Mouse (Mus musculus) heart, postnatal 36 days (tissue): ENCODE measurements around the gene Mrpl33. TPM values are rescaled to one million over a fixed set of nuclear protein-coding genes. Genes with fewer than 3 reads are reported as not detected.

ENCODE experiments used
- DNase-seq, 2 experiments: peaks; one replicate each; pipeline ENCODE4 v3.0.0; 2021 to 2022
- intact Hi-C: fragments of 180-260 bp; cut with DNase I; formaldehyde crosslinking; loops from one replicate; pipeline ENCODE4 v1.15.1; 2025
- total RNA-seq, 2 experiments: library from RNA; stranded (reverse); gene quantifications; 2 replicates each; pipeline ENCODE4 v1.2.3; 2021

Mrpl33 gene
- total RNA-seq, 2 experiments from 2014 or later, result 314 to 335 TPM

- intact Hi-C loops, result no loop called here
- no peak for DNase-seq
These were observed 6.9 kb upstream of the Mrpl33 start for GRCm38 (mm10) chr5:31589711-31590319.

GRCm38 (mm10) chr5:31591122-31591521 is 5.6 kb upstream of the Mrpl33 start:
- intact Hi-C loops, result no loop called here
- no peak for DNase-seq

DNA sequence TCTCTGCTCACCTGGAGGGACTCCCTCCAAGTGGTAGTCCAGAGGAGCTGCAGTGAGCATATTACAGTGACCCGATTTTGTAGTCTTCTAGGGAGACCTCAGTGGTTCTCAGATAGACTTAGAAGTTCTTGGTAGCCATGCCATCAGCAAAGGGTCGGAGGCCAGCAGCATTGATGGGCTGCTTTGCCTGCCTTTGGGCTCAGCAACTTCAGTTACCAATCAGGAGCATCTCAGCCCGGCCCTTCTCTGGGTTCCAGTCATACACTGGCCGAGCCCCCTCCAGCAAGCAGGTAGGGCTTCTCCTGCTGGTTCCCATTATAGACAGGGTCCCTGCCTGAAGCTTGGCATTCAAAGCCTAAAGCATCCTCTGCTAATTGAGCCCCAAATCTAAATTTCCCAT is 867 bp upstream of the Mrpl33 start:
- DNase-seq, result no peak
- intact Hi-C loops, result loop anchor here (2.0 kb wide), 2 partner anchors 25 to 33 kb away; no protein-coding TSS in a partner anchor

DNA sequence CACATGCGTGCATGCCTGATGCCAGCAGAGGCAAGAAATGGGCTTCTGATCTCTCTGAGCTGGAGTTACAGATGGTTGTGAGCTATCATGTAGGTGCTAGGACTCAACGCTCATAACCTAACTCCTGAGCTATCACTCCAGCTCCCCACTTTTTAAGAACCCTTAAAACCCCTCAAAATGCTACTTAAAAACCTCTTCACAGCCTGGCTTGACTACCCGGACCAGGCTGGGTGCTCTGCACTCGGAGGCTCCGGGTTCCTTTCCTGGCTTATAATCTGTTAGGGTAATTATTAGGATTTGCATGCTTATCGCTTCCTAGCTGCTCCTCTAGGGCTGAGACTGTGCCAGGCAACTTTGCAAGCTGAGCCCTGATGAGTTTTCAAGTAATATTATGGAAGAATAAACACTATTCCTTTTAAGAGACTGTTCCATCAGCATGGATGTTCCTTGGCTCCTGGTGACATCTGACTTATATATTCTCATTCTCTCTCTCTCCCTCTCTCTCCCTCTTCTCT is 752 bp downstream of the Mrpl33 start:
- no peak for DNase-seq

DNA sequence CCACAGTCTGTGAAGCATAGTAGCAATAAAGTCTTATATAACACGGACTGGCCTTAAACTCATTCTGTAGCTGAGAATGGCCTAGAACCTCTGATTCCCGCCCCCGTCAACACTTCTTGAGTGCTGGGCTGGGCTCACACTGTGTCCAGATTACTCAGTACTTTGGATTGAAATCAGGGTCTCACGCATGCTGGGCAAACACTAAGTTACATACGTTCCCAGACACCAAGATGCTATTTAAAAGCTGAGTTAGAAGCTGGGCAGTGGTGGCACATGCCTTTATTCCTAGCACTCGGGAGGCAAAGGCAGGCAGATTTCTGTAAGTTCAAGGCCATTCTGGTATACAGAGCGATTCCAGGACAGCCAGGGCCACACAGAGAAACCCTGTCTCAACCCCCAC is 1.4 kb downstream of the Mrpl33 start:
- intact Hi-C loops, result loop anchor here (2.0 kb wide), 1 partner anchor 601 kb away; no protein-coding TSS in a partner anchor
- no peak for DNase-seq

More for the DNA sequence above, 752 bp downstream of the Mrpl33 start:
- intact Hi-C loops, result loop anchor here (2.0 kb wide), 2 partner anchors 27 to 35 kb away; no protein-coding TSS in a partner anchor

DNA sequence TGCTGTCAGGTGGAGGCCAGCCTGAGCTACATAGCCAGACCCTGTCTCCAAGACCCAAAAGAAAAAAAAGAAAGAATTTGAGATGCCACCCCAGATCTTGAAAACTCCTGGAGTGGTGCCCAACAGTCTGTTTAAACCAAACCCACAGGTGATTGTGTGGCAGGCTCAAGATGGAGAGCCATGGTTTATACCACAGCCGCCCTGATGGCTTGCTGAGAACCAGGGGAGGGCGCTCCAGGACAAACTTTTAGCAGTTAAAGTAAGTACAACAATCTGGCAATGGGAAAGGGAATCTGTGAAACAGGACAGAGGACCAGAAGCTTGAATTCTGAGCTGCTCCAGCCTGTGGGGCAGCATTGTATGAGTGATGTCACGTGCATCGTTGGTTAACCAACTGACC is 1.8 kb downstream of the Mrpl33 start:
- intact Hi-C loops, result loop anchor here (2.0 kb wide), 1 partner anchor 600 kb away; no protein-coding TSS in a partner anchor
- peak in 1 of 2 experiments; percentile 50 for DNase-seq

DNA sequence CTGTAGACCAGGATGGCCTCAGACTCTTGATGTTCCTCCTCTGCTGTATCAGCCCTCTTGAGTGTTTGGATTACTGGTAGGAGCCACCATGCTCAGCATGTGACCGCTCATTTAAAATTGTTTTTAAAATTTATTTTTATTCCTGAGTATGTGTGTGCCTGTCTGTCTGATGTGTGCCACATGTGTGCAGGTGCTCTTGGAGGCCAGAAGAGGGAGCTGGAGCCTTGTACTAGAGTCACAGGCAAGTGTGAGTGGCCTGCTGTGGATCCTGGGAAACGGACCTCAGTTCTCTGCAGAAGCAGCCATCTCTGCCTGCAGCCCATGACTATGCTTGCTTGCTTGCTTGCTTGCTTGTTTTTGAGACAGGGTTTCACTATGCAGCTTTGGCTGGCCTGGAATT is 2.4 kb downstream of the Mrpl33 start:
- intact Hi-C loops, result loop anchor here (2.0 kb wide), 1 partner anchor 600 kb away; no protein-coding TSS in a partner anchor

GRCm38 (mm10) chr5:31601162-31601722 is 4.5 kb downstream of the Mrpl33 start:
- no peak for DNase-seq
- intact Hi-C loops, result no loop called here

More for the DNA sequence above, 2.4 kb downstream of the Mrpl33 start:
- no peak for DNase-seq

GRCm38 (mm10) chr5:31602377-31602776 is 5.6 kb downstream of the Mrpl33 start:
- DNase-seq, result peak; percentile 65 to 68

DNA sequence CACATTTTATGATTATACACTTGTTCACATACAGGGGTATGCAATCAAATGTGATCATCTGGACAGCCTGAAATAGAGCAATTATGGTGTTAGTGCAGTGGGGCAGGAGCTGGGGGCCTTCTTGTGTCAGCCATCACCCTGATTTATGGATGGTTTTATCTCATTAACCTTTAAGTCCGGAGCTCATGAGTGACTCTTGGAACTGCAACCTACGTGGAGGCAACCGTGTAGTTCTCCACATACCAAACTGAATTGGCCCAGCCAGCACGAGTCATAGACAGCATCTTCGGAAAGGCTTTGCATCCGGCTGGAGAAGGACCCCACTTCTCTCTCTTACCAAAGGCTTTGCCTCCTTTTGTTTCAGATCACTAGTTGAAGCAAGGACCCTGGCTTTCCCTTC is 7.0 kb downstream of the Mrpl33 start:
- intact Hi-C loops, result no loop called here

More at GRCm38 (mm10) chr5:31602377-31602776, 5.6 kb downstream of the Mrpl33 start:
- intact Hi-C loops, result no loop called here

GRCm38 (mm10) chr5:31606151-31606550 is 9.4 kb downstream of the Mrpl33 start:
- DNase-seq, result peak; percentile 47 to 54
- intact Hi-C loops, result no loop called here

More for the DNA sequence above, 7.0 kb downstream of the Mrpl33 start:
- no peak for DNase-seq

GRCm38 (mm10) chr5:31610376-31611086 is 13.8 kb downstream of the Mrpl33 start:
- intact Hi-C loops, result loop anchor here (5.0 kb wide), 1 partner anchor 527 kb away; the partner anchor contains the start of gene Fosl2
- no peak for DNase-seq

- intact Hi-C loops, result loop anchor here (5.0 kb wide), 1 partner anchor 526 kb away; the partner anchor contains the start of gene Fosl2
- no peak for DNase-seq
These were observed 14.5 kb downstream of the Mrpl33 start for GRCm38 (mm10) chr5:31611186-31611585.

GRCm38 (mm10) chr5:31613852-31614286 is 17.1 kb downstream of the Mrpl33 start:
- DNase-seq, result peak; percentile 82 to 87
- intact Hi-C loops, result loop anchor here (2.0 to 5.0 kb wide), 3 partner anchors 51 to 523 kb away; partner anchors contain the start of genes Babam2, Fosl2 and Rbks

- no peak for DNase-seq
- intact Hi-C loops, result loop anchor here (2.0 to 5.0 kb wide), 3 partner anchors 52 to 523 kb away; partner anchors contain the start of genes Babam2, Fosl2 and Rbks
These were observed 17.7 kb downstream of the Mrpl33 start for GRCm38 (mm10) chr5:31614339-31615025.

- intact Hi-C loops, result no loop called here
These were observed 23.6 kb downstream of the Mrpl33 start for GRCm38 (mm10) chr5:31620326-31620725.

GRCm38 (mm10) chr5:31627117-31627516 is 30.4 kb downstream of the Mrpl33 start:
- intact Hi-C loops, result no loop called here
- no peak for DNase-seq

More at GRCm38 (mm10) chr5:31620326-31620725, 23.6 kb downstream of the Mrpl33 start:
- no peak for DNase-seq

- intact Hi-C loops, result no loop called here
- DNase-seq, result no peak
These were observed 31.1 kb downstream of the Mrpl33 start for GRCm38 (mm10) chr5:31627562-31628526.

GRCm38 (mm10) chr5:31628555-31628954 is 31.8 kb downstream of the Mrpl33 start:
- intact Hi-C loops, result no loop called here
- DNase-seq, result no peak
